Mouse (Mus musculus) kidney, embryonic 15.5 days (tissue): Measurements from ENCODE around the gene Mcu. TPM values are rescaled to one million over a fixed set of nuclear protein-coding genes. Genes with fewer than 3 reads are reported as not detected.

Source experiments
- ATAC-seq: fragments of 200-750 bp; cut with Nextera tagmentation; replicated peaks from 2 replicates; pipeline ENCODE4 v1.8.0; 2017; ENCODE audit warnings: moderate TSS enrichment; ENCODE audit not compliant: low FRiP score
- H3K27ac ChIP-seq: fragments of 300-500 bp; sonication (generic); 2 replicates; pipeline ENCODE4 v1.5.1; 2015; ENCODE audit warnings: mild to moderate bottlenecking, inconsistent platforms
- H3K27me3 ChIP-seq: fragments of 300-500 bp; sonication (generic); 2 replicates; pipeline ENCODE4 v1.6.1; 2015; ENCODE audit warnings: inconsistent platforms
- H3K36me3 ChIP-seq: fragments of 300-500 bp; sonication (generic); 2 replicates; pipeline ENCODE4 v1.6.1; 2015; ENCODE audit warnings: inconsistent platforms
- H3K4me1 ChIP-seq: fragments of 300-500 bp; sonication (generic); 2 replicates; pipeline ENCODE4 v1.6.1; 2015; ENCODE audit warnings: inconsistent platforms
- H3K4me2 ChIP-seq: fragments of 300-500 bp; sonication (generic); 2 replicates; pipeline ENCODE4 v1.6.1; 2015; ENCODE audit warnings: moderate library complexity, mild to moderate bottlenecking, inconsistent platforms
- H3K4me3 ChIP-seq: fragments of 300-500 bp; sonication (generic); replicated peaks from 2 replicates; pipeline ENCODE4 v1.5.1; 2015; ENCODE audit warnings: mild to moderate bottlenecking, inconsistent platforms
- H3K9ac ChIP-seq: fragments of 300-500 bp; sonication (generic); 2 replicates; pipeline ENCODE4 v1.6.1; 2015; ENCODE audit warnings: mild to moderate bottlenecking, inconsistent platforms
- H3K9me3 ChIP-seq: fragments of 300-500 bp; sonication (generic); replicated peaks from 2 replicates; pipeline ENCODE4 v1.6.1; 2016; ENCODE audit warnings: inconsistent platforms
- WGBS: fragments of 180-500 bp; shearing (Covaris S2); methylation state at CpG from one replicate; pipeline ENCODE4 v1.1.7; 2015; ENCODE audit warnings: mixed read lengths; 5-methylcytosine and 5-hydroxymethylcytosine counted together
- polyA plus RNA-seq: library from polyadenylated mRNA; unstranded; fragments of >200 nt; fragmentation: Nextera tagmentation; extraction: Ambion mirVana; gene quantifications from 2 replicates; pipeline ENCODE4 v1.2.1, GENCODE M21; 2015

Mcu gene
- polyA plus RNA-seq, 1 experiment from 2014 or later = 34.8 TPM

DNA sequence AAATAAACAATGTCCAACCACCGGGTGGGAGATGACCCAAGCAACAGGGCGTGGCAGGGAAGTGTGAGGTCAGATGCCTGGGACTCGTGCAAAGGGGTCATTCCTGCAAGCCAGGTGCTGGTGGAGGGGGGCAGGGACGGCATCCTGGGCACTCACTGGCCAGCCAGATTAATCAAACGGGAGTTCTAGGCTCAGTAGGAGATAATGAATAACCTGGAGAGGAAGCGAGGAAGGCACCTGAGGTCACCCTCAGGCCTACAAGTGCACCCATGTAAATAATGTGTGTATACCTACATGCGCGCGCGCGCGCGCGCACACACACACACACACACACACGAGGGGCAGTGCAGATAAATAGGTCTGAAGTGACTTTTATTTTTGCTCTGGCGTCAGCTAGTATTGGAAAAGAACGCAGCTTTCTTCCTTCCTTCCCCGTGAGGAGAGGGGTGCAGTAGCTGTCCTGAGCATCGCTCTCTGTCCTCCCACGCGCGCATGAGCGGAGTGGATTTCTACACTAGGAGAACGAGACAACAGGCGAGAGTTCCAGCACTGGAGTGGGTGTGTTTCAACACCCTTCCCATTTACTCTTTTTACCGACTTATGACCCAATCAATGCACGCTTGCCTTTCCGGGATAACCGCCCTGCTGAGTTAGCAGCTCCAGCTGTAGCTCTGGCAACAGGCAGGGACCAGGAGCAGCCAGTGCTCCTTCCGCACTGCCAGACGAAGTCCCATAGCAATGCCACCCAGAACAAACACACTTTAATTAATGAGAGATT is 112.9 kb downstream of the Mcu start:
- no peak overlapping the region for H3K9ac ChIP-seq
- H3K27ac ChIP-seq = 0 out of 2 replicates have a peak overlapping the region, but pooled peaks have one; percentile 30
- WGBS = 35% methylated on average over 31 of the region's 31 CpGs

DNA sequence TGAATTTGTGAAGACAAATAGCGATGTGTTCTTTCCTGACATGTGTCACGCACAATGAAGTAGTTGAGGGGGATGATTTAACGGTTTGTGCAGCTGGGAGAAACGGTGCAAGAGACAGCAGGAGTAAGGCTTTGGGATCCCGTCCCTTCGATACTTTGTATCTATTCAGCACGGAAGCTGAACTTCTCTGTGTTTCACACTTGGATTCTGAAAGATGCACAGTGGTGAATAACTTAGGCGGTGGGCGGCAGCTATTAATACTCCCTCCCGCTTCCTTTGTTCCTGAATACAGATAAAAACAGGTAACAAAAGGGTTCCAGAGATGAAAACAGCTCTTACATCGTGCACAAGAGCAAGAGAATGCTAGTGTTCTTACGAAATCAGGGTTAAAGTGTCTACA is 114.1 kb downstream of the Mcu start:
- H3K4me1 ChIP-seq = peaks cover 35% of the 10 kb centered on the region
- H3K27ac ChIP-seq = no peak overlapping the region
- no peak overlapping the region for H3K4me2 ChIP-seq
- H3K9ac ChIP-seq = no peak overlapping the region
- no peaks in the 10 kb centered on the region for H3K27me3 ChIP-seq
- H3K36me3 ChIP-seq = no peaks in the 10 kb centered on the region
- H3K4me3 ChIP-seq = no peak overlapping the region
- 61% methylated on average over 12 of the region's 12 CpGs for WGBS
- H3K9me3 ChIP-seq = no peaks in the 10 kb centered on the region
- ATAC-seq = no peak

More for the DNA sequence above, 112.9 kb downstream of the Mcu start:
- Histone ChIP-seq H3K9me3 (no peaks in the 10 kb centered on the region), H3K4me2 (peak overlapping the region; percentile 59), H3K4me3 (peak overlapping the region; percentile 28), H3K4me1 (peaks cover 35% of the 10 kb centered on the region), H3K27me3 (no peaks in the 10 kb centered on the region), H3K36me3 (no peaks in the 10 kb centered on the region)
- peak; percentile 64 for ATAC-seq

- Histone ChIP-seq H3K27me3 (no peaks in the 10 kb centered on the region), H3K4me3 (no peak overlapping the region), H3K4me2 (no peak overlapping the region), H3K9me3 (no peaks in the 10 kb centered on the region), H3K4me1 (peaks cover 32% of the 10 kb centered on the region), H3K27ac (no peak overlapping the region), H3K9ac (no peak overlapping the region), H3K36me3 (no peaks in the 10 kb centered on the region)
- no peak for ATAC-seq
- WGBS = 72% methylated on average over 9 of the region's 9 CpGs
Measured at GRCm38 (mm10) chr10:59501761-59502160, 114.7 kb downstream of the Mcu start.

GRCm38 (mm10) chr10:59500225-59500624 is 116.3 kb downstream of the Mcu start:
- ATAC-seq = no peak
- WGBS = 85% methylated on average over 3 of the region's 3 CpGs

GRCm38 (mm10) chr10:59497019-59497418 is 119.5 kb downstream of the Mcu start:
- ATAC-seq = no peak
- no peak overlapping the region for H3K9ac ChIP-seq
- WGBS = 92% methylated on average over 11 of the region's 11 CpGs
- H3K4me1 ChIP-seq = peaks cover 15% of the 10 kb centered on the region
- H3K4me3 ChIP-seq = no peak overlapping the region
- no peak overlapping the region for H3K4me2 ChIP-seq
- no peaks in the 10 kb centered on the region for H3K36me3 ChIP-seq
- H3K27ac ChIP-seq = no peak overlapping the region
- H3K9me3 ChIP-seq = peaks cover 1% of the 10 kb centered on the region; the same call in 1 of the 2 replicates
- H3K27me3 ChIP-seq = no peaks in the 10 kb centered on the region

More at GRCm38 (mm10) chr10:59500225-59500624, 116.3 kb downstream of the Mcu start:
- Histone ChIP-seq H3K36me3 (no peaks in the 10 kb centered on the region), H3K27me3 (no peaks in the 10 kb centered on the region), H3K9ac (no peak overlapping the region), H3K4me2 (no peak overlapping the region), H3K9me3 (no peaks in the 10 kb centered on the region), H3K27ac (no peak overlapping the region), H3K4me1 (peaks cover 29% of the 10 kb centered on the region), H3K4me3 (no peak overlapping the region)

- H3K9me3 ChIP-seq = peaks cover 6% of the 10 kb centered on the region; the same call in 1 of the 2 replicates
- no peak overlapping the region for H3K4me3 ChIP-seq
- no peaks in the 10 kb centered on the region for H3K27me3 ChIP-seq
- no peak overlapping the region for H3K4me2 ChIP-seq
- peaks cover 5% of the 10 kb centered on the region for H3K36me3 ChIP-seq
- peaks cover 4% of the 10 kb centered on the region; the same call in 1 of the 2 replicates for H3K4me1 ChIP-seq
- 66% methylated on average over 8 of the region's 8 CpGs for WGBS
- ATAC-seq = no peak
- no peak overlapping the region for H3K27ac ChIP-seq
- H3K9ac ChIP-seq = no peak overlapping the region
Measured at GRCm38 (mm10) chr10:59494917-59495316, 121.6 kb downstream of the Mcu start.

GRCm38 (mm10) chr10:59494044-59494443 is 122.4 kb downstream of the Mcu start:
- H3K27ac ChIP-seq = no peak overlapping the region
- peaks cover 6% of the 10 kb centered on the region; the same call in 1 of the 2 replicates for H3K9me3 ChIP-seq
- 0 out of 2 replicates have a peak, but pooled peaks cover 2% of the 10 kb centered on the region for H3K4me1 ChIP-seq
- ATAC-seq = no peak
- no peaks in the 10 kb centered on the region for H3K27me3 ChIP-seq
- WGBS = 59% methylated on average over 2 of the region's 2 CpGs
- peaks cover 5% of the 10 kb centered on the region for H3K36me3 ChIP-seq
- H3K4me3 ChIP-seq = no peak overlapping the region
- H3K9ac ChIP-seq = no peak overlapping the region
- no peak overlapping the region for H3K4me2 ChIP-seq

DNA sequence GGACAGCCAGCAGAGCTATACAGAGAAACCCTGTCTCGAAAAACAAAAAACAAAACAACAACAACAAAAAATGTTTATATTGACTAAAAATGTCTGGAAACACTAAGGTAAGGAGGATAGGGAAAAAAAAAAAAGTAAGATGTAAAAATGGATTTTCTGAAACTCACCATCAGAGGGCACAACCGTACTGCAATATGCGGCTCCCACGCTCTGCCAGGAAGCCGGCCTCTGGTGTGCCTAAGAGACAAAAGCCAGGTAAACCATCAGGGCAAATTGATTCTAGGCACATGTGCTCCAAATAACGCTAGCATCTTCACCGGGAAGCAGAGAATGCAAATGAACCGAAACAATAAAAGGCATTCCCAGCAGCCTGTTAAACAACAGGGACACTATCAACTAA is 125.6 kb downstream of the Mcu start:
- Histone ChIP-seq H3K9ac (no peak overlapping the region), H3K4me1 (0 out of 2 replicates have a peak, but pooled peaks cover under 1% of the 10 kb centered on the region), H3K9me3 (peaks cover 9% of the 10 kb centered on the region; the same call in 1 of the 2 replicates), H3K4me3 (no peak overlapping the region), H3K4me2 (no peak overlapping the region), H3K27me3 (no peaks in the 10 kb centered on the region), H3K36me3 (peaks cover 21% of the 10 kb centered on the region), H3K27ac (no peak overlapping the region)
- no peak for ATAC-seq
- 89% methylated on average over 8 of the region's 8 CpGs for WGBS

GRCm38 (mm10) chr10:59489411-59489810 is 127.1 kb downstream of the Mcu start:
- no peaks in the 10 kb centered on the region for H3K27me3 ChIP-seq
- 85% methylated on average over 1 of the region's 1 CpGs for WGBS
- peaks cover 21% of the 10 kb centered on the region for H3K36me3 ChIP-seq
- peaks cover 9% of the 10 kb centered on the region; the same call in 1 of the 2 replicates for H3K9me3 ChIP-seq
- no peak overlapping the region for H3K27ac ChIP-seq
- no peak for ATAC-seq
- H3K4me3 ChIP-seq = no peak overlapping the region
- no peak overlapping the region for H3K9ac ChIP-seq
- H3K4me2 ChIP-seq = no peak overlapping the region
- H3K4me1 ChIP-seq = no peaks in the 10 kb centered on the region

GRCm38 (mm10) chr10:59487351-59487750 is 129.1 kb downstream of the Mcu start:
- Histone ChIP-seq H3K4me1 (no peaks in the 10 kb centered on the region), H3K4me3 (no peak overlapping the region), H3K27me3 (no peaks in the 10 kb centered on the region), H3K4me2 (no peak overlapping the region), H3K36me3 (peaks cover 21% of the 10 kb centered on the region), H3K9ac (no peak overlapping the region), H3K27ac (no peak overlapping the region), H3K9me3 (peaks cover 9% of the 10 kb centered on the region; the same call in 1 of the 2 replicates)
- WGBS = 91% methylated on average over 2 of the region's 2 CpGs
- ATAC-seq = no peak

- Histone ChIP-seq H3K4me1 (no peaks in the 10 kb centered on the region), H3K4me3 (no peak overlapping the region), H3K4me2 (no peak overlapping the region), H3K9ac (no peak overlapping the region), H3K9me3 (0 out of 2 replicates have a peak, but pooled peaks cover 3% of the 10 kb centered on the region), H3K27me3 (no peaks in the 10 kb centered on the region), H3K27ac (no peak overlapping the region), H3K36me3 (peaks cover 18% of the 10 kb centered on the region)
- no peak for ATAC-seq
- WGBS = 91% methylated on average over 6 of the region's 6 CpGs
Measured at GRCm38 (mm10) chr10:59484318-59484717, 132.2 kb downstream of the Mcu start.

- no peak overlapping the region for H3K4me3 ChIP-seq
- H3K36me3 ChIP-seq = 0 out of 2 replicates have a peak, but pooled peaks cover 2% of the 10 kb centered on the region
- no peak overlapping the region for H3K9ac ChIP-seq
- no peaks in the 10 kb centered on the region for H3K27me3 ChIP-seq
- WGBS = 96% methylated on average over 5 of the region's 5 CpGs
- no peak overlapping the region for H3K27ac ChIP-seq
- peaks cover 3% of the 10 kb centered on the region; the same call in 1 of the 2 replicates for H3K9me3 ChIP-seq
- no peak overlapping the region for H3K4me2 ChIP-seq
- H3K4me1 ChIP-seq = no peaks in the 10 kb centered on the region
- ATAC-seq = no peak
Measured at GRCm38 (mm10) chr10:59481381-59481780, 135.1 kb downstream of the Mcu start.
